Mouse (Mus musculus) spleen, adult 2 months (tissue): Measurements from ENCODE around the gene Jade3. TPM values are rescaled to one million over a fixed set of nuclear protein-coding genes. Genes with fewer than 3 reads are reported as not detected.

ENCODE experiments used
- DNase-seq, 2 experiments: peaks; one replicate each; pipeline versions ENCODE4 v3.0.0 to v3.0.0-alpha.2; 2012 to 2021; ENCODE audit warnings: low spot score in 2 of 2, low read depth in 1 of 2
- H3K27ac ChIP-seq: fragments of 200-500 bp; 2 replicates; pipeline ENCODE4 v1.5.1; 2012; ENCODE audit warnings: low read length, inconsistent platforms; ENCODE audit not compliant: insufficient read depth
- H3K27me3 ChIP-seq: fragments of 200-500 bp; 2 replicates; pipeline ENCODE4 v1.6.1; 2012; ENCODE audit warnings: mild to moderate bottlenecking, moderate library complexity, low read length, inconsistent platforms; ENCODE audit not compliant: control insufficient read depth, insufficient read depth
- H3K36me3 ChIP-seq: fragments of 200-500 bp; 2 replicates; pipeline ENCODE4 v1.6.1; 2012; ENCODE audit warnings: mild to moderate bottlenecking, low read length, inconsistent platforms; ENCODE audit not compliant: control insufficient read depth, insufficient read depth
- H3K4me1 ChIP-seq: fragments of 200-500 bp; 2 replicates; pipeline ENCODE4 v1.6.1; 2011; ENCODE audit warnings: inconsistent platforms; ENCODE audit not compliant: control insufficient read depth, insufficient read depth, insufficient read length
- H3K4me3 ChIP-seq: fragments of 200-500 bp; 2 replicates; pipeline ENCODE4 v1.5.1; 2011; ENCODE audit warnings: mild to moderate bottlenecking, inconsistent platforms; ENCODE audit not compliant: insufficient read depth, insufficient read length; ENCODE audit errors: extremely low read depth
- CTCF ChIP-seq: fragments of 200-500 bp; IDR thresholded peaks from 2 replicates; pipeline ENCODE4 v1.5.1; 2011; ENCODE audit warnings: mild to moderate bottlenecking, inconsistent platforms; ENCODE audit not compliant: insufficient read depth, insufficient read length, insufficient replicate concordance; ENCODE audit errors: extremely low read depth
- POLR2A ChIP-seq: fragments of 200-500 bp; IDR thresholded peaks from 2 replicates; pipeline ENCODE4 v1.6.1; 2011; ENCODE audit warnings: low read depth, low read length, inconsistent platforms
- WGBS: fragments of 180-500 bp; shearing (Covaris S2); methylation state at CpG from one replicate; pipeline ENCODE4 v1.1.7; 2018; 5-methylcytosine and 5-hydroxymethylcytosine counted together
- polyA plus RNA-seq: library from polyadenylated mRNA; depleted of rRNA; stranded (reverse); fragments of >200 nt; gene quantifications from 2 replicates; pipeline ENCODE4 v1.2.3, GENCODE M21; 2012; rRNA removed

Gene Jade3
- polyA plus RNA-seq, 1 experiment = 0.36 TPM

DNA sequence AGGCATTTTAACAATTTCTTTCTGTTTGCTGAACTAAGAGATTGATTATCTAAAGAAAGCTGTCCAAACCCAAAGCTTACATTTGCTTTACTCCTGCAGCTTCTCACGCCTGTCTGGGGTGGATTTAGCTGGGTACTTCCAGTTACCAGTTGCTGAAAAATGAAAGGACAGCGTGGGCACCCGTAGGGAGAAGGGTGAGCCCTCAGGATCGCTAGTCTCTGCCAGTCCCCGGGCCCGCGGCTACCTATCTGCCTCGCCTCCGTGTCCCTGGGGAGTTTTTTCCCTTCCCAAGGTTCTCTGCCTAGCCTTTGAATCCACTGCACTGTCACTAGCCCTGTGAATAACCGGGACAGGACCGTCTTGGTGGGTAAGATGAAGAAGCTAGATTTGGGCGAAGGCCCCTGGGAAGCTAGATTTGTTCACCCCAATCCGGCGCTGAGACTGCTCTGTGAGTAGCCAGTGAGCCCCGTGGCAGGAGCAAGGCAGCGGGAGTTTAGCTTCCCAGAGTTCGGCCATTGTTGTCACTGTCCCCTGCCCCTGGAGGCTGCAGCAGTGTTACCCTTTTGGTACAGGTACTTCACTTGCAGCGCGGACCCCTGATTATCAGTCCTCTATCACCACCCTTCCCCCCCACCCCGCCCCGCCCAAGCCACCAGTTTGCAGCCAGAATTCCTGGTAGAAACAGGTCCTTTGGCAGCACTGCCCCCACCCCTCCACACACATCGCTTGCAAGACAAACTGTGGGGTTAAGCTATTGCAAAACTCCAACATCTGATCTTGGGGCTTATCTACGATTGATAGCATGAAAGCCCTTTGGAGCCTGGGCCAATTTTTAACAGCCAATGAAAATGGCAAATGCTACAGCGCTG, 122.8 kb downstream of the Jade3 start:
- Histone ChIP-seq H3K4me3 (no peak overlapping the region), H3K4me1 (no peaks in the 10 kb centered on the region), H3K27me3 (no peaks in the 10 kb centered on the region; the same call in 1 of the 2 replicates), H3K27ac (no peak overlapping the region), H3K36me3 (no peaks in the 10 kb centered on the region)
- TF ChIP-seq CTCF (no peak), POLR2A (no peak)
- no peak for DNase-seq
- WGBS = 33% methylated on average over 24 of the region's 24 CpGs

GRCm38 (mm10) chrX:20548880-20549440, 123.5 kb downstream of the Jade3 start:
- Histone ChIP-seq H3K4me1 (no peaks in the 10 kb centered on the region), H3K27ac (no peak overlapping the region), H3K4me3 (no peak overlapping the region), H3K27me3 (no peaks in the 10 kb centered on the region; the same call in 1 of the 2 replicates), H3K36me3 (no peaks in the 10 kb centered on the region)
- TF ChIP-seq CTCF (no peak), POLR2A (no peak)
- DNase-seq = no peak
- WGBS = 54% methylated on average over 1 of the region's 1 CpGs

GRCm38 (mm10) chrX:20549532-20549931, 124.0 kb downstream of the Jade3 start, which contains the start of gene Rgn:
TSS of gene Rgn (plus strand) at chrX:20549787.
- no peak within 1 kb of the TSS for H3K4me3 ChIP-seq
- no peak for DNase-seq
- no peak within 1 kb of the TSS for H3K27ac ChIP-seq
- 67% methylated on average over 3 of the region's 3 CpGs for WGBS
- H3K27me3 ChIP-seq = no peaks in the 10 kb centered on the region; the same call in 1 of the 2 replicates
- TF ChIP-seq CTCF (no peak), POLR2A (no peak)
- H3K4me1 ChIP-seq = no peaks in the 10 kb centered on the region
- H3K36me3 ChIP-seq = no peaks in the 10 kb centered on the region

DNA sequence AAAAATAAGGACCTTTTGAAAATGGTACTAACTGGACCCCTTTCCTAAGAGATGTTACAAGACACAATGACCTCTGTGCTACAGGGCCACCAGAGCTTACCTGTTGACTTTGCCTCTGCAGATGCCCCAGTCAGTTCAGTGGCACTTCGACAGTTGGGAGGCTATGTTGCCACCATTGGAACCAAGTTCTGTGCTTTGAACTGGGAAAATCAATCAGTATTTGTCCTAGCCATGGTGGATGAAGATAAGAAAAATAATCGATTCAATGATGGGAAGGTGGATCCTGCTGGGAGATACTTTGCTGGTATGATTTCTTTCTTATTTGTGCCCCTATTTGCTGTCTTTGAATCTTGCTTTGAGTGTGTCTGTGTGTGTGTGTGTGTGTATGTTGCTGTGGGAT, 126.7 kb downstream of the Jade3 start:
- no peak for DNase-seq
- Histone ChIP-seq H3K4me3 (no peak overlapping the region), H3K27ac (no peak overlapping the region), H3K36me3 (no peaks in the 10 kb centered on the region), H3K27me3 (no peaks in the 10 kb centered on the region; the same call in 1 of the 2 replicates), H3K4me1 (no peaks in the 10 kb centered on the region)
- TF ChIP-seq POLR2A (no peak), CTCF (no peak)
- WGBS = 92% methylated on average over 2 of the region's 2 CpGs

DNA sequence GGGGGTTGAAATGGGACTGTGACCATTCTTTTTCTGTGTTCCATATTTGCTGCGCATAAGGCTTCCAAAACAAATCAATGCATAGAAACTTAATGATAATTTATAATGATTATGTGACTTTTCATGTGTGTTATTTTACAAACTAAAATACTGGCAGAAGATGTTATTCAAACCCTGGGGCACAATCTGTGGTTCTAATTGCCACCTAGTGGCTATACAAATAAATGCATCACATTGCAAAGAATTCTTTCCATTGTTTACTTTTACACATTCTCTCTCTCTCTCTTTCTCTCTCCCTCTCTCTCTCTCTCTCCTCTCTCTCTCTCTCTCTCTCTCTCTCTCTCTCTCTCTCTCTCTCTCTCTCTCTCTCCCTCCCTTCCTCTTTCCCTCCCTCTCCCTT, 136.4 kb downstream of the Jade3 start:
- H3K36me3 ChIP-seq = no peaks in the 10 kb centered on the region
- no peaks in the 10 kb centered on the region for H3K27me3 ChIP-seq
- WGBS = 35% methylated on average over 1 of the region's 1 CpGs
- H3K4me1 ChIP-seq = no peaks in the 10 kb centered on the region
- no peak for TF ChIP-seq POLR2A
- TF ChIP-seq CTCF = no peak
- H3K27ac ChIP-seq = no peak overlapping the region
- no peak for DNase-seq
- no peak overlapping the region for H3K4me3 ChIP-seq

- H3K4me3 ChIP-seq = no peak overlapping the region
- H3K36me3 ChIP-seq = no peaks in the 10 kb centered on the region
- TF ChIP-seq CTCF = no peak
- TF ChIP-seq POLR2A = no peak
- no peaks in the 10 kb centered on the region for H3K27me3 ChIP-seq
- DNase-seq = no peak
- WGBS = 66% methylated on average over 4 of the region's 4 CpGs
- no peak overlapping the region for H3K27ac ChIP-seq
- H3K4me1 ChIP-seq = no peaks in the 10 kb centered on the region
Observed at GRCm38 (mm10) chrX:20563941-20564340, 138.5 kb downstream of the Jade3 start.

Other genes starting within 250 kb of the Jade3 start
- gene Slc9a7, start 133.9 kb upstream of the Jade3 start, polyA plus RNA-seq = 15.7 and 17.6 TPM in 2 replicates
- gene Rp2, start 61.2 kb upstream of the Jade3 start, polyA plus RNA-seq = 8.0 and 8.6 TPM in 2 replicates
- not detected in 2 replicates for gene Rgn, start 124.1 kb downstream of the Jade3 start, polyA plus RNA-seq
- gene Rbm10, start 191.8 kb downstream of the Jade3 start, polyA plus RNA-seq = 47.5 and 64.5 TPM in 2 replicates
- 64.1 and 65.4 TPM in 2 replicates for gene Ndufb11, start 191.9 kb downstream of the Jade3 start, polyA plus RNA-seq
- 188 and 201 TPM in 2 replicates for gene Uba1, start 232.6 kb downstream of the Jade3 start, polyA plus RNA-seq